Mouse (Mus musculus) bone marrow macrophage, adult 2 months (primary cell): ENCODE measurements around the gene Tmem167.

Source experiments
- CTCF ChIP-seq: IDR thresholded peaks from 2 replicates; pipeline ENCODE4 v1.5.1; 2012; ENCODE audit warnings: low read depth, mild to moderate bottlenecking, low read length, moderate library complexity
- POLR2A ChIP-seq: IDR thresholded peaks from 2 replicates; pipeline ENCODE4 v1.6.1; 2012; ENCODE audit warnings: mild to moderate bottlenecking, low read depth, low read length, borderline replicate concordance

DNA sequence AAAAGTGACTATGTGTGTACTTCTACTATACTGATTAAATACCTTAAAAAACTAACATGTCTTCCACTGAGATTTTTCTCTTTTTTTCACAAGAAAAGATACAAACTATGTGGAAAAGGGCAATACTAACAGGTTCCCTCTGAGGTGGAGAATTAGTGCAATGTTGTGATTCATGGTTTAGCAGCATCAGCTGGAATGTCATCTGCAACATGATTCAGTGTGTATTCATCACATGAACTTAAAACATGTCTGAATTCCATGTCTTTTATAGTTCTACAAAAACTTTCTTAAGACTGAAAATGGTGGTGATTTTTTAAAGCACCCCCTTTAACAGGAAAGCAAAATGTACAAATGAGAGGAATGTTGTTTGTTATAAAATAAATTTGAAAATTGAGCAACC is 63.0 kb downstream of the Tmem167 start:
- no peak for TF ChIP-seq CTCF
- TF ChIP-seq POLR2A, result no peak
